Mouse (Mus musculus): ENCODE measurements at regions not wholly inside any gene's neighbourhood (a gene's known extent, or its start where the extent isn't known, plus 50 kb on each side); places are given as distances from the start of the nearest gene placed in this dataset.

DNA sequence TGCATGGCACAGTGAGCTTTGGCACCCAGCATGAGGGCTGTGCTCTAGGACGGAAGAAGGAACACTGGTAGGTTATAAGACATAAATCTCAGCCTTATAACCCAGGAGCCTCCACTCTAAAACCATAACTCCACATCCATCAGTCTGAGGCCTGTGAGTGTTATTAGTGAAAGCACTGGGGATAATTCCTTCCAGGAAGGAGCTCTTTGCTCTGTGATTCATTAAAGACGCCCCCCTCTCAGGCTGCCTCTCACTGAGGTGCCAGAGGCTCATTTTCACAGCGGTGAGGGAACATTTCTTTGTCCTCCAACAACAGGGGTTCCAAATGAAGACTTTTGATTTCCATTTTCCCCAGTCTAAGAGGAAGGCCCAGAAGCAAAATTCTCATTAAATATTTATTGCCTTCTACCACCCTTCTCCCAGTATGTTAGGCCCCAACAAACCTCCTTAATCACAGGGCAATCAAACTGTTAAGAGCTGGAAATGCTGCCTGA lies 145.9 kb upstream of the Cdh11 start:
- TF ChIP-seq CEBPB (IDR thresholded peaks at IDR 0.05; ENCODE audit: insufficient read depth, poor library complexity, severe bottlenecking) (no peak), E2F4 (IDR thresholded peaks at IDR 0.05; ENCODE audit: insufficient read depth) (no peak), MAX (IDR thresholded peaks at IDR 0.05; ENCODE audit: low read depth) (no peak), REST (IDR thresholded peaks at IDR 0.05; ENCODE audit: insufficient read depth, insufficient read length) (no peak), TCF3 (IDR thresholded peaks at IDR 0.05; ENCODE audit: insufficient read length, low read depth) (no peak), MYOG (IDR thresholded peaks at IDR 0.05; ENCODE audit: control insufficient read depth in 1 of 3, insufficient read depth in 1 of 3, insufficient read length in 2 of 3, low read depth in 2 of 3) (no peak), POLR2AphosphoS2 (IDR thresholded peaks at IDR 0.05; ENCODE audit: insufficient read length, low read depth) (no peak), MYOD1 (IDR thresholded peaks at IDR 0.05; ENCODE audit: control insufficient read depth in 1 of 3, insufficient read length in 2 of 3, low read depth in 2 of 3) (no peak), SRF (IDR thresholded peaks at IDR 0.05; ENCODE audit: control insufficient read depth, insufficient read length, low read depth) (no peak), POLR2A (IDR thresholded peaks at IDR 0.05; ENCODE audit: insufficient read length, low read depth) (no peak), USF1 (IDR thresholded peaks at IDR 0.05; ENCODE audit: low read depth) (no peak), TCF12 (IDR thresholded peaks at IDR 0.05; ENCODE audit: insufficient read depth, poor library complexity, severe bottlenecking) (no peak)
- H3ac ChIP-seq (ENCODE audit: control insufficient read depth, insufficient read length): no peak overlapping the region
- H3K79me2 ChIP-seq (ENCODE audit: control insufficient read depth, insufficient read depth): no peaks in the 10 kb centered on the region
- no peaks in the 10 kb centered on the region for H3K36me3 ChIP-seq (ENCODE audit: control insufficient read depth, insufficient read depth)
- no peak overlapping the region for H3K4me2 ChIP-seq (ENCODE audit: low read depth)
- H3K4me3 ChIP-seq: no peak overlapping the region
- H3K27me3 ChIP-seq (ENCODE audit: control insufficient read depth, insufficient read depth, insufficient read length): no peaks in the 10 kb centered on the region

DNA sequence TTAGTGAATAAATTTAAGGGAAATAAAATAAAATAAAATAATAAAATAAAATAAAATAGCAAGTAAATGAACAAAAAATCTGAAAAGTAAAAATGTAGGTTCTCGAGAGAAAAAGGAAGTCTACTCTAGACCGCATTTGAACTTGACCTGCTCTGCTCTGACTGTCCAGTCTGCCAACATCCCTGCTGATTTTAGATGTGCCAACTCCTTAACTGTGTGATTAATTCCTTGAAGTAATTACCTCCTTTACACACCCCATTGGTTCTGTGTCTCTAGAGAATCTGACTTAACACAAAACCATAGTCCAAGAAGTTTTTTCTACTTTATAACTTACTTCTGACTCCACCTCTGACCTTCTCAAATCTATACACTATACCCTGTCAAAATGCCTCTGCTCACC lies 153.3 kb upstream of the Cdh11 start:
- no peaks in the 10 kb centered on the region for H3K79me2 ChIP-seq (ENCODE audit: control insufficient read depth, insufficient read depth)
- H3K27me3 ChIP-seq (ENCODE audit: control insufficient read depth, insufficient read depth, insufficient read length): no peaks in the 10 kb centered on the region
- no peaks in the 10 kb centered on the region for H3K36me3 ChIP-seq (ENCODE audit: control insufficient read depth, insufficient read depth)
- H3K4me2 ChIP-seq (ENCODE audit: low read depth): no peak overlapping the region
- H3ac ChIP-seq (ENCODE audit: control insufficient read depth, insufficient read length): no peak overlapping the region
- H3K4me3 ChIP-seq: no peak overlapping the region
- TF ChIP-seq USF1 (IDR thresholded peaks at IDR 0.05; ENCODE audit: low read depth) (no peak), TCF3 (IDR thresholded peaks at IDR 0.05; ENCODE audit: insufficient read length, low read depth) (no peak), POLR2A (IDR thresholded peaks at IDR 0.05; ENCODE audit: insufficient read length, low read depth) (no peak), TCF12 (IDR thresholded peaks at IDR 0.05; ENCODE audit: insufficient read depth, poor library complexity, severe bottlenecking) (no peak), MAX (IDR thresholded peaks at IDR 0.05; ENCODE audit: low read depth) (no peak), MYOG (IDR thresholded peaks at IDR 0.05; ENCODE audit: control insufficient read depth in 1 of 3, insufficient read depth in 1 of 3, insufficient read length in 2 of 3, low read depth in 2 of 3) (no peak), CEBPB (IDR thresholded peaks at IDR 0.05; ENCODE audit: insufficient read depth, poor library complexity, severe bottlenecking) (no peak), MYOD1 (IDR thresholded peaks at IDR 0.05; ENCODE audit: control insufficient read depth in 1 of 3, insufficient read length in 2 of 3, low read depth in 2 of 3) (no peak), POLR2AphosphoS2 (IDR thresholded peaks at IDR 0.05; ENCODE audit: insufficient read length, low read depth) (no peak), E2F4 (IDR thresholded peaks at IDR 0.05; ENCODE audit: insufficient read depth) (no peak), REST (IDR thresholded peaks at IDR 0.05; ENCODE audit: insufficient read depth, insufficient read length) (no peak)

DNA sequence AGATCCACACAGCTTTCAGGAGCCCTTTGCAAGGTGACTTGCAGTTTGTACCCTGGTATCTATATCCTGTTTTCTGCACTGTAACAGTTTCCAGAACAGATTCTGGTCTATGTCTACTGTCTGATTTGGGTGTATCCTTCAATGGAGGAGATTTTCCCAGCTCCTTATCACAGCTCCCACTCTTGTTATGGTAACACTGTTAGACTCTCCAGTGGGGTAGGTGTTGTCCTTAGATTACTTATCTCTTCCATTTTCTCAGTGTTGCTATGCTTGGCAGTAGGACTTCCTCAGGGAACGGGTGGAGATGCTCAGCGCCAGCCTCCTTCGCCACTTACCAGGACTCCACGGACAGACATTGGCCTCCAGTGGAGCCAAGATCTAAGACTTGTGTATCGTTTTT lies 160.1 kb upstream of the Cdh11 start:
- H3ac ChIP-seq (ENCODE audit: control insufficient read depth, insufficient read length): no peak overlapping the region
- H3K27me3 ChIP-seq (ENCODE audit: control insufficient read depth, insufficient read depth, insufficient read length): no peaks in the 10 kb centered on the region
- H3K79me2 ChIP-seq (ENCODE audit: control insufficient read depth, insufficient read depth): no peaks in the 10 kb centered on the region
- H3K36me3 ChIP-seq (ENCODE audit: control insufficient read depth, insufficient read depth): no peaks in the 10 kb centered on the region
- H3K4me3 ChIP-seq: no peak overlapping the region
- no peak for TF ChIP-seq SRF (IDR thresholded peaks at IDR 0.05; ENCODE audit: control insufficient read depth, insufficient read length, low read depth)
- no peak for TF ChIP-seq MYOG (IDR thresholded peaks at IDR 0.05; ENCODE audit: control insufficient read depth in 1 of 3, insufficient read depth in 1 of 3, insufficient read length in 2 of 3, low read depth in 2 of 3)
- TF ChIP-seq USF1 (IDR thresholded peaks at IDR 0.05; ENCODE audit: low read depth): no peak
- TF ChIP-seq TCF3 (IDR thresholded peaks at IDR 0.05; ENCODE audit: insufficient read length, low read depth): no peak
- no peak for TF ChIP-seq TCF12 (IDR thresholded peaks at IDR 0.05; ENCODE audit: insufficient read depth, poor library complexity, severe bottlenecking)
- H3K4me2 ChIP-seq (ENCODE audit: low read depth): no peak overlapping the region

DNA sequence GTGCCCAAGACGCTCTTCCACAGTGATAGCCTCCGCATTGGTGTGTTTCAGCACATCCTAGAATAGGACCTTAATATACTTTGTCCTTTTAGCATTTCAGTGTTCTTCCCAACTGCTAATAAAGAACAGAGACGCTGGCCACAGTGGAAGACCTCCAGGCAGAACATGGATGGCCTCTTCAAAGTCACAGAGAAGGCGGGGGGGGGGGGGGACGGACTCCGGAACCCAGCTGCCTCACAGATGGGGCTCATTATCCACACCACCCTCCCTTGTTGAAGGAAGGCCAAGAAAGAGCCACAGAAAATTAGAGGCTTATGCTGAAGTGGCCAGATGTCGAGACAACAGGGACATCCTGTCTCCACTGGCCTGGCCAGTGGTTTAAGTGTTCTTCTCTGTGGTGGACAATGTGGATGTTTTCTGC lies 192.7 kb upstream of the Cdh11 start:
- H3ac ChIP-seq (ENCODE audit: control insufficient read depth, insufficient read length): no peak overlapping the region
- no peaks in the 10 kb centered on the region for H3K36me3 ChIP-seq (ENCODE audit: control insufficient read depth, insufficient read depth)
- no peak overlapping the region for H3K4me3 ChIP-seq
- H3K4me2 ChIP-seq (ENCODE audit: low read depth): no peak overlapping the region
- TF ChIP-seq E2F4 (IDR thresholded peaks at IDR 0.05; ENCODE audit: insufficient read depth): no peak
- no peak for TF ChIP-seq MYOG (IDR thresholded peaks at IDR 0.05; ENCODE audit: control insufficient read depth in 1 of 3, insufficient read depth in 1 of 3, insufficient read length in 2 of 3, low read depth in 2 of 3)
- TF ChIP-seq CEBPB (IDR thresholded peaks at IDR 0.05; ENCODE audit: insufficient read depth, poor library complexity, severe bottlenecking): no peak
- no peak for TF ChIP-seq MAX (IDR thresholded peaks at IDR 0.05; ENCODE audit: low read depth)
- TF ChIP-seq USF1 (IDR thresholded peaks at IDR 0.05; ENCODE audit: low read depth): no peak
- no peak for TF ChIP-seq POLR2A (IDR thresholded peaks at IDR 0.05; ENCODE audit: insufficient read length, low read depth)
- no peak for TF ChIP-seq TCF3 (IDR thresholded peaks at IDR 0.05; ENCODE audit: insufficient read length, low read depth)
- no peak for TF ChIP-seq REST (IDR thresholded peaks at IDR 0.05; ENCODE audit: insufficient read depth, insufficient read length)
- TF ChIP-seq TCF12 (IDR thresholded peaks at IDR 0.05; ENCODE audit: insufficient read depth, poor library complexity, severe bottlenecking): no peak
- TF ChIP-seq POLR2AphosphoS2 (IDR thresholded peaks at IDR 0.05; ENCODE audit: insufficient read length, low read depth): no peak
- TF ChIP-seq MYOD1 (IDR thresholded peaks at IDR 0.05; ENCODE audit: control insufficient read depth in 1 of 3, insufficient read length in 2 of 3, low read depth in 2 of 3): no peak
- TF ChIP-seq SRF (IDR thresholded peaks at IDR 0.05; ENCODE audit: control insufficient read depth, insufficient read length, low read depth): no peak
- no peaks in the 10 kb centered on the region for H3K79me2 ChIP-seq (ENCODE audit: control insufficient read depth, insufficient read depth)
- no peaks in the 10 kb centered on the region for H3K27me3 ChIP-seq (ENCODE audit: control insufficient read depth, insufficient read depth, insufficient read length)

Measured in myocyte (in vitro differentiated cells).